In genomic region chr2:27917177-27917576, GRCm38 (mm10) we compare ENCODE assay signal across 14 mouse cellular contexts.
"Had no signal": no experiment of that assay in that cellular context is flagged by ENCODE, and none has a peak within 500 bp of the region (broad histone marks: within the 10 kb centered on the region; RNA-seq: fewer than 3 reads in every experiment).

No protein-coding gene starts in this region.

- H3K27ac ChIP-seq: limb, embryonic 12.5 days; limb, embryonic 15.5 days; liver, embryonic 14.5 days; macrophage; midbrain, embryonic 12.5 days; midbrain, embryonic 15.5 days; neural tube, embryonic 13.5 days had no signal

- H3K4me3 ChIP-seq: limb, embryonic 12.5 days; limb, embryonic 15.5 days; midbrain, embryonic 12.5 days; midbrain, embryonic 15.5 days; neural tube, embryonic 13.5 days had no signal

- DNase-seq: kidney, postnatal 14 days; kidney, postnatal 4 days; left cerebral cortex, postnatal 4 days; liver, postnatal 0 days; lung, embryonic 14.5 days; thymus, adult 18-20 months; thymus, postnatal 4 days had no signal
